Mouse (Mus musculus) cerebellum, adult 2 months (tissue): ENCODE results near the gene Pknox1. TPM values are rescaled to one million over a fixed set of nuclear protein-coding genes. Genes with fewer than 3 reads are reported as not detected.

ENCODE experiments used
- DNase-seq, 2 experiments: peaks; one replicate each; pipeline ENCODE4 v3.0.0; 2021
- H3K27ac ChIP-seq: fragments of 200-500 bp; 2 replicates; pipeline ENCODE4 v1.5.1; 2012; ENCODE audit warnings: low read length, control low read depth, inconsistent platforms; ENCODE audit not compliant: insufficient read depth
- H3K27me3 ChIP-seq: fragments of 200-500 bp; 2 replicates; pipeline ENCODE4 v1.6.1; 2012; ENCODE audit warnings: inconsistent platforms, mild to moderate bottlenecking, low read length, moderate library complexity; ENCODE audit not compliant: control insufficient read depth, insufficient read depth
- H3K4me1 ChIP-seq: fragments of 200-500 bp; 2 replicates; pipeline ENCODE4 v1.6.1; 2011; ENCODE audit warnings: low read length; ENCODE audit not compliant: control insufficient read depth, insufficient read depth
- H3K4me3 ChIP-seq: fragments of 200-500 bp; replicated peaks from 2 replicates; pipeline ENCODE3; 2011; ENCODE audit warnings: mild to moderate bottlenecking, low read depth, low read length, control low read depth; ENCODE audit not compliant: insufficient read depth
- CTCF ChIP-seq: fragments of 200-500 bp; IDR thresholded peaks from 2 replicates; pipeline ENCODE4 v1.5.1; 2011; ENCODE audit warnings: low read depth, mild to moderate bottlenecking, control low read depth, low read length, moderate library complexity, borderline replicate concordance; ENCODE audit not compliant: insufficient read depth
- POLR2A ChIP-seq: fragments of 200-500 bp; IDR thresholded peaks from 2 replicates; pipeline ENCODE4 v1.6.1; 2011; ENCODE audit warnings: low read length, control low read depth, borderline replicate concordance; ENCODE audit not compliant: insufficient read depth
- WGBS: fragments of 180-500 bp; shearing (Covaris S2); methylation state at CpG from one replicate; pipeline ENCODE4 v1.1.7; 2018; 5-methylcytosine and 5-hydroxymethylcytosine counted together
- polyA plus RNA-seq: library from polyadenylated mRNA; depleted of rRNA; stranded (reverse); fragments of >200 nt; gene quantifications from 2 replicates; pipeline ENCODE4 v1.2.3, GENCODE M21; 2012

The Pknox1 gene
- polyA plus RNA-seq, 1 experiment = 23.2 TPM

DNA sequence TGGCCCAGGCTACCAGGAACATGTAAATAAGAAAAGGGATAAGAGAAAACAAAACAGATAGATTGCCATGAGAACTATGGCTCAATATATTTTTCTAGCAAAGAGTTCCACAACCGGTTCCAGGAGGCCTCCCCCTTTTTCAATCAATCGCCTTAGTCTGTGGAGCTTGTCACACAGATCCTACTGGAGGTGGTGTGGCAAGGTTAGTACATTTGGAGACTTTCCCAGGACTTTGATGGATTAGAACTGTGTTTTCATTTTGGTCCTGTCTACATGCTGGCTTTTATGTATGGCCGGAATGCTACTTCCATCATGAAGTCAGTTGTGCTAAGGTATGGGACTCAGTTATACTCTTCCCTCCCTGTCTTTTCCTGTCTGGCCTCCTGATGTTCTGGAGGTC, 45.4 kb downstream of the Pknox1 start:
- H3K4me3 ChIP-seq = no peak overlapping the region
- 92% methylated on average over 3 of the region's 3 CpGs for WGBS
- no peak for DNase-seq
- peaks cover 9% of the 10 kb centered on the region for H3K4me1 ChIP-seq
- no peak overlapping the region for H3K27ac ChIP-seq
- no peak for TF ChIP-seq POLR2A
- TF ChIP-seq CTCF = no peak
- no peaks in the 10 kb centered on the region for H3K27me3 ChIP-seq

DNA sequence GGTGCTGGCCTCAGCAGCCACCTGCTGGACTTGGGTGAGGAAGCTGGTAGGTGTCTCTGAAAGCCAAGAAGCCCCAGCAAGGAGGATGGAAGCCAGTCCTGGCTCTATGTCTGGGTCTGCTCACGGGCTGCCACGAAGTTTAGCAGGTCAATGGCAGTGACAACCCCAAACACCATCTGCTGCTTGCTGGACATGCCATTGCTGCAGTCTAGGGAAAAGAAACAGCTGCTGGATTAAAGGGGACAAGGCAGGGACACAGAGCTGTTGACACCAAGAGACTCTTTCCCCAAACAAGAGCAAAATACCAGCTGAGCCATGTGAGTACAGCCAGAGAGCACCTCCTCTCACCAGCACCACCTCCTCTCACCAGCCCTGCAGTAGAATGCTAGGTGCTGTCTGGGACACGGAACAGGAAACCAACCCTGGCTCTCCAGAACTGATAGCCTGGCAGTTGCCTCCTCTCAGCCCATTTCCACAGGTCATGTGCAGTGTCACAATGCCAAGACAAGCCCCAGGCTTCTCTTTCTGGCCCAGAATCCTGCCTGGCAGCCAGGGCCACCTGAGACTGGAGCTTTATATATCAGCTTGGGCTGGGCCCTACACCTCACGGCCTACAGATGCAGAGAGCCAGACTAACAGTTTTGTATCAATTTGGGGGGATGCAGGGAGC, 48.7 kb downstream of the Pknox1 start:
- Histone ChIP-seq H3K27me3 (no peaks in the 10 kb centered on the region), H3K4me1 (peaks cover 9% of the 10 kb centered on the region), H3K4me3 (no peak overlapping the region), H3K27ac (no peak overlapping the region)
- TF ChIP-seq POLR2A = no peak
- no peak for TF ChIP-seq CTCF
- 18% methylated on average over 4 of the region's 4 CpGs for WGBS
- DNase-seq = peak; percentile 16 to 23

DNA sequence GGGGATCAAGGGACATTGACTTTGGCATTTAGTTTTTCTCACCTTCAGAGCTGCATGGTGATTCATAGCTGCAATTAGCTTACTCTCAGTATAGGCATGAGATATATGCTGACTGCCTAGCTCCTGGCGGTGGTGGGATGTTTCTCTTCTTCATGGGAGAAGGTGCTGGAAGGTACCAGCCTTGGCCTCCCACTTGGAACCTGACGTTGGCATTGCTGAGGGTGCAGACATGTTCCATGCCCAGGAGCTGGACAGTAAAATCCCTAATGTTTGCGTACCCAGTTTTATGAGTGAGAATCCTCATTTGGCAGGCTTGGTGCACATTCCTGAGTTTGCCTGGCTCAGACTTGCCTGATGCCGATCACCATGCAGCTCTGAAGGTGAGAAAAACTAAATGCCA, 58.6 kb downstream of the Pknox1 start:
- TF ChIP-seq CTCF (no peak), POLR2A (no peak)
- H3K27ac ChIP-seq = no peak overlapping the region
- DNase-seq = no peak
- H3K4me1 ChIP-seq = no peaks in the 10 kb centered on the region
- H3K4me3 ChIP-seq = no peak overlapping the region
- 89% methylated on average over 4 of the region's 4 CpGs for WGBS
- H3K27me3 ChIP-seq = no peaks in the 10 kb centered on the region

DNA sequence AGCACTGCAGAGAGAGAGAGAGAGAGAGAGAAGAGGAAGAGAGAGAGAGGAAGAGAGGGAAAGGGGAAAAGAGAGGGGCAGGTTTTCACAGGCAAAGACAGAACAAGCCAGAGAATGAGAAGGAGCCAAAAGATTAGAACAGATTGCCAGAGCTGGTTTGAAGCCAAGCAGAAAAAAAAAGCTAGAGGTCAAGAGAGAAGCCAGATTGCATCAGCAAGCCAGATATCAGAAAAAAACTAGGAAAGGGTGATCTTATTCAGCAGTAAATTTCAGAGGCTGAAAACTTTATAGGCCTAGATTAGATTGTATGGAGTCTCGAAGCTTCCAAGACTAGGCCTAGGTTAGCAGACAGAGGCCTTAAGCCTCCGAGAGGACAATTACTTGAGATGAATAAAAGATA, 63.4 kb downstream of the Pknox1 start:
- no peak for DNase-seq
- 98% methylated on average over 2 of the region's 2 CpGs for WGBS
- TF ChIP-seq CTCF (no peak), POLR2A (no peak)
- Histone ChIP-seq H3K27me3 (no peaks in the 10 kb centered on the region), H3K27ac (no peak overlapping the region), H3K4me3 (no peak overlapping the region), H3K4me1 (no peaks in the 10 kb centered on the region)

DNA sequence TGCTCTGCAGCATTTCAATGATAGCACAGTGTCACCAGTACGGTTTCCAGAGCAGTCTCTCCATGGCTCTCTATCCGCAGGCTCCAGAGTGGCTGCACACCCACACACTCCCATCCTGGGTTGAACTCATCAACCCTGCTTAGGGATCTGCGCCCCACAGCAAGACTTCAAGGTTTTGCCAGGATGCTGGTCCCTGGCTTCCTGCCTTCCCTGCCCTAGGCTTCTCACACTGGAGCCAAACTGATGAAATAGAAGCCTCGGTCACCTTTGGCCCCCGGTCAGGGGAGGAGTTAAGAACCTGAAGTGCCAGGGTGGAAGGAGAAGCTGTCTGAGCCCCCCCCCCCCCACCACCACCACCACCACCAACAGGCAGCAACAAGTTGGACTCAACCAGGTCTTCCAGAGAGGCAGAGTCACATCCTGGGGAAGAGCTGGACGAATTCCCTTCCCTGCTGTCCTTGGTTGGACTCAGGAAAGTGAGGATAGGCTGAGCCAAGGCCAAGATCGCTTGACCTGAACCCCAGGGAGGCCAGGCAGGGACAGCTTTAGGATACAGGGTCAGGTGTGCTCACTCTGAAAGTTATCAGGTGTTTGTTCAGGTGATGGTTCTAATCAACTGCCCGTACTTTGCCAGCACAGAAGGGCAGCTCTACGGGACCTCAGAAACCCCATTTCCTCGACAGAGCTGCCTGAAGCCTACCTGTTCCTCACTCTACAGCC, 66.7 kb downstream of the Pknox1 start:
- WGBS = 36% methylated on average over 10 of the region's 10 CpGs
- Histone ChIP-seq H3K27ac (no peak overlapping the region), H3K27me3 (no peaks in the 10 kb centered on the region), H3K4me1 (no peaks in the 10 kb centered on the region), H3K4me3 (no peak overlapping the region)
- no peak for TF ChIP-seq POLR2A
- TF ChIP-seq CTCF = no peak
- DNase-seq = no peak

DNA sequence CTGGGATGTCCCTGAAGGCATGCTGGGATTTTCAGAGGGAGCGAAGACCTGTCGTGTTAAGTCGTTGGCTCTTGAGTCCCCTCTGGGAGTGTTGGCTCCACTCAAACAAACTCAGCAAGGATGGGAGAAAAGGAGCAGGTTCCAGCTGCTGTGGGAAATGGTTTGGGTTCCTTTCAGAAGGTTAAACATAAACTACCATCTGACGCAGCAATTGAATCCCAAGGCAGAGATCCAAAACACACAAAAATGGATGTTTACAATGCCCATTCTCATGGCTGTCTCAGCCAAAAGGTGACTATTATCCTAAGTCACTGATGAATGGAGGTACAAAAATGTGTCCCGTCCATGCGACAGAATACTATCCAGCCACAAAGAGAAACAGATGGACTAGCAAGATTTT, 68.5 kb downstream of the Pknox1 start:
- Histone ChIP-seq H3K27me3 (peaks cover 2% of the 10 kb centered on the region; the same call in 1 of the 2 replicates), H3K27ac (no peak overlapping the region), H3K4me1 (no peaks in the 10 kb centered on the region), H3K4me3 (no peak overlapping the region)
- no peak for DNase-seq
- TF ChIP-seq CTCF = no peak
- no peak for TF ChIP-seq POLR2A
- 76% methylated on average over 6 of the region's 6 CpGs for WGBS

DNA sequence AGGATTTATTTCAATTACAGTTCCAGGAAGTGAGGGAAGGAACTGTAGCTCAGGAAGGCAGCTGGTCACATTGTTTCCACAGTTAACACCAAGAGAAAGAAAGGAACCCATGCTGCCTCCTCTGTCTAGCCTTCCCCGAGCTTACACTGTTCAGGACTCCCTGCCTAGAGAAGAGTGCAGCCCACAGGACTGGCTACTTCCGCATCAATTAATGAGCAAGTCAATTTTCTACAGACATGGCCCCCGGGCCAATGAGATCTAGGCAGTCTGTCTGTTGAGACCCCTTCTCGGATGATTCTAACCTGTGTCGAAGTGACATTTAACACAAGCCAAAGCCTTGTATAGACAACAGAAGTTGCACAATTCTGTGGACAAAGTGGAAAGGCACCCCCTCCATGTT, 70.4 kb downstream of the Pknox1 start:
- Histone ChIP-seq H3K4me1 (no peaks in the 10 kb centered on the region), H3K27me3 (peaks cover 2% of the 10 kb centered on the region; the same call in 1 of the 2 replicates), H3K4me3 (no peak overlapping the region), H3K27ac (no peak overlapping the region)
- WGBS = 61% methylated on average over 5 of the region's 5 CpGs
- no peak for DNase-seq
- no peak for TF ChIP-seq POLR2A
- no peak for TF ChIP-seq CTCF

DNA sequence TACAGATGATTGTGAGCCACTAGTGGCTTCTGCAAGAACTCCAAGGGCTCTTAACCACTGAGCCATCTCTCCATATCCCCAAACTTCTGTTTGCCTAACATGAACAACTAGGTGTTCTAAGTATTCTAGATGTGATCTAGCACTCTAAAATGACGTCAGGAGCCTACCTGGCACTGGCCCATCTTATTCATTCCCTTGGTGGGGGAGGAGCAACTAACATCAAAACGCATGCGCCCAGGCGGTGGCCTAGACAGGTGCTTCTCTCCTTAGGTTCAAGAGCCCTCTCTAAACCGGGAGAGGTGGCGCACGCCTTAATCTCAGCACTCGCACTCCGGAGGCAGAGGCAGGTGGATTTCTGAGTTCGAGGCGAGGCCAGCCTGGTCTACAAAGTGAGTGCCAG, 71.2 kb downstream of the Pknox1 start:
- TF ChIP-seq POLR2A (no peak), CTCF (no peak)
- no peak for DNase-seq
- WGBS = 73% methylated on average over 11 of the region's 11 CpGs
- Histone ChIP-seq H3K27me3 (peaks cover 2% of the 10 kb centered on the region; the same call in 1 of the 2 replicates), H3K4me1 (no peaks in the 10 kb centered on the region), H3K27ac (no peak overlapping the region), H3K4me3 (no peak overlapping the region)
